Mouse (Mus musculus) neural tube, postnatal 0 days (tissue): ENCODE measurements around the gene 4930583I09Rik. TPM values are rescaled to one million over a fixed set of nuclear protein-coding genes. Genes with fewer than 3 reads are reported as not detected.

Source experiments
- polyA plus RNA-seq: library from polyadenylated mRNA; unstranded; fragments of >200 nt; fragmentation: Nextera tagmentation; extraction: Ambion mirVana; gene quantifications from 2 replicates; pipeline ENCODE4 v1.2.1, GENCODE M21; 2015

The 4930583I09Rik gene
- polyA plus RNA-seq: not detected in 2 replicates

GRCm38 (mm10) chr17:64835928-64836327 is at the start of gene 4930583I09Rik:
TSS of gene 4930583I09Rik (minus strand) at chr17:64836071.

Other genes with a start within 250 kb of the 4930583I09Rik start
- gene Man2a1, start 235.3 kb downstream of the 4930583I09Rik start, polyA plus RNA-seq: 3.7 and 4.2 TPM in 2 replicates